8 mouse cellular contexts compared by ENCODE assay signal in genomic region chr19:47936938-47937337, GRCm38 (mm10). TPM values are rescaled to one million over a fixed set of nuclear protein-coding genes. Genes with fewer than 3 reads are reported as not detected.
DNase-seq lines count a peak whose midpoint lies in the region; ATAC-seq and TF ChIP-seq lines count a peak whose summit lies in the region.

No protein-coding gene starts in this region.

- no peaks in the 10 kb centered on the region for H3K36me3 ChIP-seq in heart, embryonic 11.5 days (ENCODE audit: control insufficient read depth, insufficient read depth, low read length)
- H3K36me3 ChIP-seq in embryonic facial prominence, embryonic 10.5 days (replicated peaks), result no peaks in the 10 kb centered on the region
- no peaks in the 10 kb centered on the region for H3K36me3 ChIP-seq in hindbrain, postnatal 0 days (ENCODE audit: insufficient read depth, low read length)
- H3K36me3 ChIP-seq in midbrain, embryonic 12.5 days, result no peaks in the 10 kb centered on the region

- no peak overlapping the region for H3K27ac ChIP-seq in heart, embryonic 11.5 days (ENCODE audit: low read depth, low read length)
- H3K27ac ChIP-seq in embryonic facial prominence, embryonic 10.5 days (replicated peaks), result no peak overlapping the region
- H3K27ac ChIP-seq in hindbrain, postnatal 0 days, result peak overlapping the region; percentile 41; the same call in 1 of the 2 replicates
- peak overlapping the region; percentile 39; the same call in 1 of the 2 replicates for H3K27ac ChIP-seq in midbrain, embryonic 12.5 days (replicated peaks)

- H3K9ac ChIP-seq in heart, embryonic 11.5 days (ENCODE audit: low read depth, low read length), result no peak overlapping the region
- H3K9ac ChIP-seq in hindbrain, postnatal 0 days (replicated peaks; ENCODE audit: low read length), result peak overlapping the region; percentile 43; the same call in 1 of the 2 replicates
- H3K9ac ChIP-seq in midbrain, embryonic 12.5 days (replicated peaks), result no peak overlapping the region

- peak overlapping the region; percentile 40 for H3K4me3 ChIP-seq in heart, embryonic 11.5 days (ENCODE audit: low read depth, low read length)
- H3K4me3 ChIP-seq in embryonic facial prominence, embryonic 10.5 days, result peak overlapping the region; percentile 48
- peak overlapping the region; percentile 34 for H3K4me3 ChIP-seq in hindbrain, postnatal 0 days (ENCODE audit: low read length)
- H3K4me3 ChIP-seq in midbrain, embryonic 12.5 days, result peak overlapping the region; percentile 34

- peaks cover 8% of the 10 kb centered on the region; the same call in 1 of the 2 replicates for H3K27me3 ChIP-seq in heart, embryonic 11.5 days (ENCODE audit: control insufficient read depth, insufficient read depth, low read length)
- peaks cover 29% of the 10 kb centered on the region for H3K27me3 ChIP-seq in embryonic facial prominence, embryonic 10.5 days (replicated peaks; ENCODE audit: low read depth, poor library complexity, severe bottlenecking)
- no peaks in the 10 kb centered on the region for H3K27me3 ChIP-seq in hindbrain, postnatal 0 days (ENCODE audit: insufficient read depth, low read length)
- peaks cover 9% of the 10 kb centered on the region; the same call in 1 of the 2 replicates for H3K27me3 ChIP-seq in midbrain, embryonic 12.5 days

- WGBS in heart, embryonic 11.5 days (ENCODE audit: insufficient replicate concordance), result 67% methylated on average over 9 of the region's 9 CpGs
- WGBS in embryonic facial prominence, embryonic 10.5 days, result 77% methylated on average over 9 of the region's 9 CpGs
- 51% methylated on average over 9 of the region's 9 CpGs for WGBS in hindbrain, postnatal 0 days
- WGBS in midbrain, embryonic 12.5 days, result 69% methylated on average over 9 of the region's 9 CpGs

- no peak for TF ChIP-seq CTCF in hindbrain, postnatal 0 days (IDR thresholded peaks at IDR 0.05; ENCODE audit: low read depth)

- H3K4me1 ChIP-seq in heart, embryonic 11.5 days (ENCODE audit: control insufficient read depth, insufficient read depth, low read length), result peaks cover 5% of the 10 kb centered on the region; the same call in 1 of the 2 replicates
- H3K4me1 ChIP-seq in embryonic facial prominence, embryonic 10.5 days, result peaks cover 13% of the 10 kb centered on the region
- H3K4me1 ChIP-seq in hindbrain, postnatal 0 days (ENCODE audit: insufficient read depth, low read length), result no peaks in the 10 kb centered on the region
- peaks cover 8% of the 10 kb centered on the region; the same call in 1 of the 2 replicates for H3K4me1 ChIP-seq in midbrain, embryonic 12.5 days

- peak overlapping the region; percentile 79 for H3K4me2 ChIP-seq in heart, embryonic 11.5 days
- H3K4me2 ChIP-seq in hindbrain, postnatal 0 days (ENCODE audit: low read depth, low read length), result peak overlapping the region; percentile 65
- H3K4me2 ChIP-seq in midbrain, embryonic 12.5 days (replicated peaks), result peak overlapping the region; percentile 64

- no peaks in the 10 kb centered on the region for H3K9me3 ChIP-seq in heart, embryonic 11.5 days (replicated peaks; ENCODE audit: control insufficient read depth, low read length)
- H3K9me3 ChIP-seq in embryonic facial prominence, embryonic 10.5 days, result no peaks in the 10 kb centered on the region
- H3K9me3 ChIP-seq in hindbrain, postnatal 0 days (ENCODE audit: low read length), result no peaks in the 10 kb centered on the region
- H3K9me3 ChIP-seq in midbrain, embryonic 12.5 days, result no peaks in the 10 kb centered on the region

- no peak for DNase-seq in heart, adult 9 months (ENCODE audit: low spot score in 2 of 2)
- no peak for DNase-seq in embryonic facial prominence, embryonic 10.5 days (ENCODE audit: low spot score)
- no peak for DNase-seq in hindbrain, postnatal 0 days (ENCODE audit: low spot score)
- no peak for DNase-seq in thymus, postnatal 0 days (ENCODE audit: low spot score)
- no peak for DNase-seq in layer of hippocampus, postnatal 14 days (ENCODE audit: low spot score in 2 of 2)

- no peak for ATAC-seq in heart, embryonic 11.5 days (replicated peaks; ENCODE audit: insufficient number of reproducible peaks, low FRiP score, low TSS enrichment)
- no peak for ATAC-seq in hindbrain, postnatal 0 days
- ATAC-seq in midbrain, embryonic 12.5 days (ENCODE audit: low FRiP score, low read depth), result no peak
- no peak for ATAC-seq in erythroblast, adult 5-6 weeks (replicated peaks; ENCODE audit: low FRiP score, poor library complexity, severe bottlenecking)

RNA-seq across cellular contexts. Expression of gene Cfap58, which starts 0.5 kb away (rescaled TPM):
- polyA plus RNA-seq in heart, embryonic 11.5 days (2014; fragmentation: Nextera tagmentation; extraction: Ambion mirVana), result 0.16 and 0.18 TPM in 2 replicates
- not detected in 2 replicates for polyA plus RNA-seq in embryonic facial prominence, embryonic 10.5 days (2016; fragmentation: Nextera tagmentation; extraction: Ambion mirVana)
- 0.26 TPM in 1 of 2 replicates, not detected in the other for total RNA-seq in hindbrain, postnatal 0 days (2014; rRNA removed)
- polyA plus RNA-seq in hindbrain, postnatal 0 days (2015; fragmentation: Nextera tagmentation; extraction: Ambion mirVana), result 0.68 TPM in 2 replicates
- polyA plus RNA-seq in midbrain, embryonic 12.5 days (2016; fragmentation: Nextera tagmentation; extraction: Ambion mirVana), result 0.20 and 0.27 TPM in 2 replicates
- total RNA-seq in erythroblast, adult 5-6 weeks (2015; ENCODE audit: low replicate concordance), result not detected in 2 replicates
- total RNA-seq in erythroblast, adult 5-6 weeks (2017; ENCODE audit: low replicate concordance), result not detected in 2 replicates
- polyA plus RNA-seq in thymus, postnatal 0 days (2015; fragmentation: Nextera tagmentation; extraction: Ambion mirVana), result 0.09 and 0.18 TPM in 2 replicates
- under 1 TPM; 0.29 to 0.55 TPM for total RNA-seq in layer of hippocampus, postnatal 14 days (2021)

RNA-seq across cellular contexts. Expression of gene Itprip, which starts 17.8 kb away (rescaled TPM):
- 13.2 and 16.9 TPM in 2 replicates for polyA plus RNA-seq in heart, embryonic 11.5 days (2014; fragmentation: Nextera tagmentation; extraction: Ambion mirVana)
- polyA plus RNA-seq in embryonic facial prominence, embryonic 10.5 days (2016; fragmentation: Nextera tagmentation; extraction: Ambion mirVana), result 19.9 and 21.4 TPM in 2 replicates
- total RNA-seq in hindbrain, postnatal 0 days (2014; rRNA removed), result 6.6 and 7.2 TPM in 2 replicates
- 2.7 and 3.1 TPM in 2 replicates for polyA plus RNA-seq in hindbrain, postnatal 0 days (2015; fragmentation: Nextera tagmentation; extraction: Ambion mirVana)
- polyA plus RNA-seq in midbrain, embryonic 12.5 days (2016; fragmentation: Nextera tagmentation; extraction: Ambion mirVana), result 16.3 and 18.9 TPM in 2 replicates
- total RNA-seq in erythroblast, adult 5-6 weeks (2015; ENCODE audit: low replicate concordance), result 4.6 and 19.0 TPM in 2 replicates
- total RNA-seq in erythroblast, adult 5-6 weeks (2017; ENCODE audit: low replicate concordance), result 3.1 and 7.2 TPM in 2 replicates
- 20.9 and 21.1 TPM in 2 replicates for polyA plus RNA-seq in thymus, postnatal 0 days (2015; fragmentation: Nextera tagmentation; extraction: Ambion mirVana)
- total RNA-seq in layer of hippocampus, postnatal 14 days (2021), result 1 to 10 TPM; 1.7 to 1.9 TPM

RNA-seq across cellular contexts. Expression of gene Cfap43, which starts 17.9 kb away (rescaled TPM):
- polyA plus RNA-seq in heart, embryonic 11.5 days (2014; fragmentation: Nextera tagmentation; extraction: Ambion mirVana), result 0.08 TPM in 1 of 2 replicates, not detected in the other
- 0.02 and 0.08 TPM in 2 replicates for polyA plus RNA-seq in embryonic facial prominence, embryonic 10.5 days (2016; fragmentation: Nextera tagmentation; extraction: Ambion mirVana)
- 1.8 and 2.8 TPM in 2 replicates for total RNA-seq in hindbrain, postnatal 0 days (2014; rRNA removed)
- polyA plus RNA-seq in hindbrain, postnatal 0 days (2015; fragmentation: Nextera tagmentation; extraction: Ambion mirVana), result 2.8 and 4.7 TPM in 2 replicates
- polyA plus RNA-seq in midbrain, embryonic 12.5 days (2016; fragmentation: Nextera tagmentation; extraction: Ambion mirVana), result 0.13 and 0.14 TPM in 2 replicates
- not detected in 2 replicates for total RNA-seq in erythroblast, adult 5-6 weeks (2015; ENCODE audit: low replicate concordance)
- not detected in 2 replicates for total RNA-seq in erythroblast, adult 5-6 weeks (2017; ENCODE audit: low replicate concordance)
- polyA plus RNA-seq in thymus, postnatal 0 days (2015; fragmentation: Nextera tagmentation; extraction: Ambion mirVana), result 0.20 and 0.35 TPM in 2 replicates
- 1 to 10 TPM; 1.5 to 4.8 TPM for total RNA-seq in layer of hippocampus, postnatal 14 days (2021)

Comparison
In these comparisons a context has a peak if more than half of its experiments do, and no peak if none do; other contexts are left out.
1. H3K27ac ChIP-seq: peak in hindbrain, postnatal 0 days (single experiment) and midbrain, embryonic 12.5 days (single experiment); none in heart, embryonic 11.5 days (single experiment) and embryonic facial prominence, embryonic 10.5 days (single experiment).
2. Peak in every context shown above with its lines, with median percentiles within 50 percentile points of each other: H3K4me2 ChIP-seq and H3K4me3 ChIP-seq.